Mouse (Mus musculus) hindbrain, embryonic 13.5 days (tissue): Measurements from ENCODE around the gene Pstpip1. TPM values are rescaled to one million over a fixed set of nuclear protein-coding genes. Genes with fewer than 3 reads are reported as not detected.

ENCODE experiments used
- ATAC-seq: fragments of 200-750 bp; cut with Nextera tagmentation; 2 replicates; pipeline ENCODE4 v1.8.0; 2017; ENCODE audit warnings: moderate TSS enrichment; ENCODE audit not compliant: low FRiP score
- H3K27ac ChIP-seq: fragments of 300-500 bp; sonication (generic); 2 replicates; pipeline ENCODE4 v1.5.1; 2015; ENCODE audit warnings: inconsistent platforms, mild to moderate bottlenecking, moderate library complexity
- H3K27me3 ChIP-seq: fragments of 300-500 bp; sonication (generic); 2 replicates; pipeline ENCODE4 v1.6.1; 2015; ENCODE audit warnings: mild to moderate bottlenecking, inconsistent platforms
- H3K36me3 ChIP-seq: fragments of 300-500 bp; sonication (generic); 2 replicates; pipeline ENCODE4 v1.6.1; 2015; ENCODE audit warnings: mild to moderate bottlenecking, inconsistent platforms
- H3K4me1 ChIP-seq: fragments of 300-500 bp; sonication (generic); replicated peaks from 2 replicates; pipeline ENCODE4 v1.6.1; 2015; ENCODE audit warnings: inconsistent platforms
- H3K4me2 ChIP-seq: fragments of 300-500 bp; sonication (generic); 2 replicates; pipeline ENCODE4 v1.6.1; 2015; ENCODE audit warnings: inconsistent platforms, mild to moderate bottlenecking, moderate library complexity
- H3K4me3 ChIP-seq: fragments of 300-500 bp; sonication (generic); 2 replicates; pipeline ENCODE4 v1.5.1; 2015; ENCODE audit warnings: mild to moderate bottlenecking, inconsistent platforms
- H3K9ac ChIP-seq: fragments of 300-500 bp; sonication (generic); 2 replicates; pipeline ENCODE4 v1.6.1; 2015; ENCODE audit warnings: mild to moderate bottlenecking, inconsistent platforms
- H3K9me3 ChIP-seq: fragments of 300-500 bp; sonication (generic); 2 replicates; pipeline ENCODE4 v1.6.1; 2016; ENCODE audit warnings: inconsistent platforms
- WGBS: fragments of 180-500 bp; shearing (Covaris S2); methylation state at CpG from one replicate; pipeline ENCODE4 v1.1.7; 2015; 5-methylcytosine and 5-hydroxymethylcytosine counted together
- polyA plus RNA-seq: library from polyadenylated mRNA; unstranded; fragments of >200 nt; fragmentation: Nextera tagmentation; extraction: Ambion mirVana; gene quantifications from 2 replicates; pipeline ENCODE4 v1.2.1, GENCODE M21; 2015

Gene Pstpip1
- polyA plus RNA-seq, 1 experiment from 2014 or later = 0.73 TPM

DNA sequence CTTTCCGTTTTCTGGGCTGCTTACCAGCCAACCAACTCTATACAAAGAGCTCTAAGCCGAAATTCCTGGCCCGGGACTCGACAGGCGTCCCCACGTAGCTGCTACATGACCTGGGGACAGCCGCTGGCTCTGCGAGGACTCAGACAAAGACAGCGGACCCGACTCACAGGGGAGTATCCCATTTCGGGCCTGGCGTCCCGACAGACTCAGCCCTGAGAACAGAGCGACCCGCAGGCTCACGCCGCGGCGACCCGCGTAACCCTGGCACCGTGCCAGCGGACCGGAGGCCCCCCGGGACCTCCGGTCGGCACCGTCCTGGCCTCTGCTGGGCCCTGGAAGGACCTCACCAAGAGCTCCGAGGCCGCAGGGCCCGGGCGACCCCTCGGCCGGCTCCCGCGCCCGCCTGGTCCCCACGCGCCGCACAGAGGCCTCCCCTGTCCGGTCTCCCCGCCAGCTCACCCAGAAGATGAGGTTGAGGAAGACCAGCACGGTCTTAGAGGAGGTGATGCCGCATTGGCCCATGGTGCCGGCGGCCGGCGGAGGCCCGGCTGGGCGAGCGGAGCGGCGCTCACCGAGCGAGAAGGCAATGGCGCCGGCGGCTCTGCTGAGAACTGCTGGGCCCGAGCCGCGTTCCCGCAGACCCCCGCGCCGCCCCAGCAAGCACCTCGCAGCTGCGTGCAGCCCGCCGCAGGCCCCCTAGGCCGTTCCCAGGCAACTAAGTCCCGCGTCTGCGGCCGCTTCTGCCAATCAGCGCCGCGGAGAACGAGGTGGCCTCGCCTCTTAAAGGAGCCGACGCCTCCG lies 70.8 kb downstream of the Pstpip1 start:
- H3K27me3 ChIP-seq = no peaks in the 10 kb centered on the region
- H3K4me2 ChIP-seq = peak overlapping the region; percentile 80
- H3K36me3 ChIP-seq = no peaks in the 10 kb centered on the region
- no peaks in the 10 kb centered on the region for H3K9me3 ChIP-seq
- H3K4me1 ChIP-seq = peaks cover 36% of the 10 kb centered on the region
- H3K4me3 ChIP-seq = peak overlapping the region; percentile 99
- peak; percentile 97 for ATAC-seq
- H3K9ac ChIP-seq = peak overlapping the region; percentile 99
- peak overlapping the region; percentile 99 for H3K27ac ChIP-seq
- WGBS = under 1% methylated on average over 82 of the region's 82 CpGs

GRCm38 (mm10) chr9:56165377-56165776 lies 75.6 kb downstream of the Pstpip1 start, which contains the start of gene Tspan3:
Tspan3 (minus strand) TSS chr9:56165477.
- H3K27ac ChIP-seq = no peak within 1 kb of the TSS
- H3K4me1 ChIP-seq = peaks cover 20% of the 10 kb centered on the region
- H3K9me3 ChIP-seq = no peaks in the 10 kb centered on the region
- 92% methylated on average over 6 of the region's 6 CpGs for WGBS
- no peak within 1 kb of the TSS for H3K4me2 ChIP-seq
- ATAC-seq = no peak
- H3K4me3 ChIP-seq = no peak within 1 kb of the TSS
- no peaks in the 10 kb centered on the region for H3K36me3 ChIP-seq
- no peaks in the 10 kb centered on the region for H3K27me3 ChIP-seq
- no peak within 1 kb of the TSS for H3K9ac ChIP-seq

- no peaks in the 10 kb centered on the region for H3K36me3 ChIP-seq
- no peaks in the 10 kb centered on the region for H3K9me3 ChIP-seq
- 68% methylated on average over 5 of the region's 5 CpGs for WGBS
- no peak for ATAC-seq
- no peak overlapping the region for H3K4me2 ChIP-seq
- no peak overlapping the region for H3K4me3 ChIP-seq
- H3K9ac ChIP-seq = no peak overlapping the region
- peaks cover 18% of the 10 kb centered on the region for H3K4me1 ChIP-seq
- no peaks in the 10 kb centered on the region for H3K27me3 ChIP-seq
- no peak overlapping the region for H3K27ac ChIP-seq
Observed at GRCm38 (mm10) chr9:56166161-56166560, 76.4 kb downstream of the Pstpip1 start.

- WGBS = 13% methylated on average over 6 of the region's 6 CpGs
- Histone ChIP-seq H3K9me3 (no peaks in the 10 kb centered on the region), H3K36me3 (no peaks in the 10 kb centered on the region), H3K4me1 (peaks cover 9% of the 10 kb centered on the region), H3K9ac (no peak overlapping the region), H3K4me3 (no peak overlapping the region), H3K4me2 (0 out of 2 replicates have a peak overlapping the region, but pooled peaks have one; percentile 6), H3K27me3 (no peaks in the 10 kb centered on the region), H3K27ac (no peak overlapping the region)
- ATAC-seq = no peak
Observed at GRCm38 (mm10) chr9:56167690-56168089, 77.9 kb downstream of the Pstpip1 start.

DNA sequence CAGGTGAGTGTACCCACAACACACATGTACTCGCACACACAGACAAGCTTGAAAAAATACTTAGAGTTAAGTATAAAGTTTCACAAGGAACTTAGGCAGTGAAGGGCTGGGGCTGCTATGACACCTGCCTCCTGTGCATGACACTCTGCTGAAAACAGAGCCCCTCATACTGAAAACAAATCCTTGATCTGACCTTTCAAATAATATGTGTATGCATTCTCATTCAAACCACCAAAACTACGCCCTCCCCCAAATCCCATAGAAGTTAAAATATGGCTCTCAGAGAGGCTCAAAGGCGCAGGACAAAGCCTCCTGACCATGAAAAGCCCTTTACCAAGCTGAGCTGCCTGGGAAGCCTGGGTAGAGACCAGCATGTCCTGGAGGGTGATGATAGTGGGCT lies 85.6 kb downstream of the Pstpip1 start:
- WGBS = 88% methylated on average over 3 of the region's 3 CpGs

DNA sequence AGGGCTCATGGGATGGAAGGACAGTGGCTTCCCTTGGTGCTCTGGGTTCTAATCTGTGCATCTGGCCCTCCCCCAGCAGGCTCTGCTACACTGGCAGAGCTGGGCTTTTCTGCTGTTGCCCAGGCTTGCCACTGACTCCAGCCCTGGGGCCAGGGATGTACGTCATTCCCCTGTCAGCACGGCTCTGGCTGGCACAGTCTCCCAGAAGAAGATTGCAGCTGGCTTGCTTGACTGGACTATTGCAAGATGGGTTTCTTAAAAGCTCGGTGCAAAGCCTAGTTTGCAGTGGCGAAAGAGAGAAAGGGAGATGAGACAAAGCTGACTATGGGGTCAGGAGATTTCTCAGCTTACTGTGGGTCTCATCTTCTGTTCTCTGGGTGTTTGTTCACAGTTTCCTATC lies 87.6 kb downstream of the Pstpip1 start:
- no peaks in the 10 kb centered on the region for H3K36me3 ChIP-seq
- no peak overlapping the region for H3K4me3 ChIP-seq
- H3K27me3 ChIP-seq = no peaks in the 10 kb centered on the region
- no peaks in the 10 kb centered on the region for H3K9me3 ChIP-seq
- peaks cover 13% of the 10 kb centered on the region for H3K4me1 ChIP-seq
- no peak overlapping the region for H3K27ac ChIP-seq
- 84% methylated on average over 4 of the region's 4 CpGs for WGBS
- no peak overlapping the region for H3K4me2 ChIP-seq
- no peak for ATAC-seq
- no peak overlapping the region for H3K9ac ChIP-seq

More for the DNA sequence above, 85.6 kb downstream of the Pstpip1 start:
- Histone ChIP-seq H3K27me3 (no peaks in the 10 kb centered on the region), H3K9me3 (no peaks in the 10 kb centered on the region), H3K36me3 (no peaks in the 10 kb centered on the region), H3K4me3 (no peak overlapping the region), H3K27ac (no peak overlapping the region), H3K9ac (no peak overlapping the region), H3K4me1 (peaks cover 6% of the 10 kb centered on the region), H3K4me2 (no peak overlapping the region)
- no peak for ATAC-seq

Other genes starting within 250 kb of the Pstpip1 start
- gene Scaper, start 151.8 kb upstream of the Pstpip1 start, polyA plus RNA-seq = 42.1 and 43.3 TPM in 2 replicates
- gene 4930563M21Rik, start 79.4 kb upstream of the Pstpip1 start, polyA plus RNA-seq = not detected in 2 replicates
- gene Rcn2, start 48.1 kb upstream of the Pstpip1 start, polyA plus RNA-seq = 296 and 301 TPM in 2 replicates
- 575 and 579 TPM in 2 replicates for gene Tspan3, start 75.5 kb downstream of the Pstpip1 start, polyA plus RNA-seq